Mouse (Mus musculus) lung, adult 2 months (tissue): ENCODE measurements around the gene Atp13a1.

Source experiments
- CTCF ChIP-seq: fragments of 200-500 bp; IDR thresholded peaks from 2 replicates; pipeline ENCODE4 v1.5.1; 2011; ENCODE audit warnings: mild to moderate bottlenecking, low read length, control low read depth; ENCODE audit not compliant: insufficient read depth
- POLR2A ChIP-seq: fragments of 200-500 bp; IDR thresholded peaks from 2 replicates; pipeline ENCODE4 v1.6.1; 2011; ENCODE audit warnings: low read depth, mild to moderate bottlenecking, control low read depth, low read length, borderline replicate concordance; ENCODE audit errors: extremely low read depth

DNA sequence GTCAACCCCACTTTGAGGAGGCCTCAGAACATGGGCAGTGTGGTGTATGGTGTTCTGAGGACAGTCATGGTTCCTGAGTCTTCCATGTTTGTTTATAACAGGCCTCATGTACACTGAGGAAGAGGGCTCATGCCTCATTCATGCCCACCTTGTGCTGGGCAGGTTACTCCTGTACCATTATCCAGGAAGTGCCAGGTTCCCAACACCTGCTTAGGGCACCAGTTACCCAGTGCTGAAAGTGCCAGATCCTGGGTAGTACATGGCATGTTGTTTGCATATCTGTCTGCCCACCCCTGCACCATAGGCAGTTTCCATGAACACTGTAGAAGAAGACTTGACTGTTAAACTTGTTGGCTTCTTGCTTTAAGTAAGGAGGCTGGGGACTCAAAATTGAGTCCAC lies 11.3 kb downstream of the Atp13a1 start:
- TF ChIP-seq POLR2A (no peak), CTCF (no peak)
